Mouse (Mus musculus) gastrocnemius, adult 2 months (tissue): ENCODE results near the gene Foxn3. TPM values are rescaled to one million over a fixed set of nuclear protein-coding genes. Genes with fewer than 3 reads are reported as not detected.

Experiments used
- DNase-seq: peaks from one replicate; pipeline ENCODE4 v3.0.0; 2022
- H3K27ac ChIP-seq: fragments of 200-600 bp; 2 replicates; pipeline ENCODE4 v1.8.1; 2022; ENCODE audit warnings: mild to moderate bottlenecking
- H3K4me3 ChIP-seq: fragments of 200-600 bp; 2 replicates; pipeline ENCODE4 v1.8.1; 2022; ENCODE audit warnings: mild to moderate bottlenecking, moderate library complexity
- CTCF ChIP-seq: fragments of 200-600 bp; IDR thresholded peaks from 2 replicates; pipeline ENCODE4 v1.8.1; 2022; ENCODE audit warnings: antibody characterized with exemption, mild to moderate bottlenecking, moderate library complexity
- intact Hi-C: fragments of 180-260 bp; cut with DNase I; formaldehyde crosslinking; loops from one replicate; pipeline ENCODE4 v1.15.1; 2025
- total RNA-seq, 2 experiments: library from RNA; stranded (reverse); gene quantifications; 2 replicates each; pipeline ENCODE4 v1.2.3; 2021

Foxn3 gene
- total RNA-seq, 2 experiments from 2014 or later, result 190 to 201 TPM

DNA sequence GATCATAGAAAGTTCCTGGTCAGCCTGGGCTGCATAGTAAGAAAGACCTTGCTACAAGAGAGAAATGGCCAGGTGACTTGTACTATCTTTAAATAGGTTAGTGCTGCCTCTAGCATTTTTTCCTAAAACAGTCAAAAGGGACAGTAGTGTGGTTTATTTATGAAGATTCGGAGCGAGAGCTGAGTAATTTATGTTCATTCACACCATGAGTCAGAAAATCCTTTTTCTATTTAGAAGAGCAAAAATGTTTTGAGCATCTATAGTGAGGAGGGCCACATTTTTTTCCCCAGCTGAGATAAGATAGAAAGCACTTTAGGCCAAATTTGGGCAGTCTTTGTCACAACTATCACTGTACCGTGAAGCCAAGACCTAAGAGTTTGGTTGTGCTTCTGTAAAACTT, 24.0 kb upstream of the Foxn3 start:
- intact Hi-C loops, result no loop called here
- no peak overlapping the region for H3K27ac ChIP-seq
- no peak for TF ChIP-seq CTCF
- H3K4me3 ChIP-seq, result no peak overlapping the region
- DNase-seq, result no peak

GRCm38 (mm10) chr12:99579989-99580388, 16.6 kb upstream of the Foxn3 start:
- no peak for DNase-seq
- intact Hi-C loops, result no loop called here
- H3K4me3 ChIP-seq, result no peak overlapping the region
- H3K27ac ChIP-seq, result no peak overlapping the region
- no peak for TF ChIP-seq CTCF

- no peak for DNase-seq
- no peak overlapping the region for H3K4me3 ChIP-seq
- intact Hi-C loops, result no loop called here
- TF ChIP-seq CTCF, result no peak
- H3K27ac ChIP-seq, result no peak overlapping the region
Observed at GRCm38 (mm10) chr12:99576682-99577081, 13.3 kb upstream of the Foxn3 start.

- intact Hi-C loops, result loop anchor here (5.0 kb wide), 1 partner anchor 163 kb away; no protein-coding TSS in a partner anchor
- Histone ChIP-seq H3K27ac (no peak overlapping the region), H3K4me3 (0 out of 2 replicates have a peak overlapping the region, but pooled peaks have one; percentile 9)
- no peak for DNase-seq
- TF ChIP-seq CTCF, result no peak
Observed at GRCm38 (mm10) chr12:99574299-99574698, 10.9 kb upstream of the Foxn3 start.

- intact Hi-C loops, result loop anchor here (5.0 kb wide), 1 partner anchor 164 kb away; no protein-coding TSS in a partner anchor
- Histone ChIP-seq H3K27ac (no peak overlapping the region), H3K4me3 (no peak overlapping the region)
- DNase-seq, result no peak
- no peak for TF ChIP-seq CTCF
Observed at GRCm38 (mm10) chr12:99573036-99573435, 9.7 kb upstream of the Foxn3 start.

DNA sequence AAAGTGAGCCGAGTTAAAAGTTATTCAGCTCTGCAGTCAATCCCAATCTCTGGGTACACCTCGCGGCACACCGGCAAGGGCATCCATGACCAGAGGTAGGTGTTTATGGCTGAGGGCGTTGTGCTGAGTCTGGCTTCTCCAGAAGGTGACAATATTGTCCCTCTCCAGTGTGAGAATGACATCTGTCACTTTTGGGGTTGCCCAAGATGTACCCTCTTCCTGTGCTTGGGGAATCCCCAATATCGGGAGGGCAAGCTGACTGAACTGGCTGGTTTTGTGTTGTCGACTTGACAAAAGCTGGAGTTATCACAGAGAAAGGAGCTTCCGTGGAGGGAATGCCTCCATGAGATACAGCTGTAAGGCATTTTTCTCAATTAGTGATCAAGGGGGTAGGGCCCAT, 8.6 kb upstream of the Foxn3 start:
- H3K4me3 ChIP-seq, result no peak overlapping the region
- no peak for DNase-seq
- intact Hi-C loops, result loop anchor here (5.0 kb wide), 1 partner anchor 165 kb away; no protein-coding TSS in a partner anchor
- TF ChIP-seq CTCF, result no peak
- H3K27ac ChIP-seq, result no peak overlapping the region

DNA sequence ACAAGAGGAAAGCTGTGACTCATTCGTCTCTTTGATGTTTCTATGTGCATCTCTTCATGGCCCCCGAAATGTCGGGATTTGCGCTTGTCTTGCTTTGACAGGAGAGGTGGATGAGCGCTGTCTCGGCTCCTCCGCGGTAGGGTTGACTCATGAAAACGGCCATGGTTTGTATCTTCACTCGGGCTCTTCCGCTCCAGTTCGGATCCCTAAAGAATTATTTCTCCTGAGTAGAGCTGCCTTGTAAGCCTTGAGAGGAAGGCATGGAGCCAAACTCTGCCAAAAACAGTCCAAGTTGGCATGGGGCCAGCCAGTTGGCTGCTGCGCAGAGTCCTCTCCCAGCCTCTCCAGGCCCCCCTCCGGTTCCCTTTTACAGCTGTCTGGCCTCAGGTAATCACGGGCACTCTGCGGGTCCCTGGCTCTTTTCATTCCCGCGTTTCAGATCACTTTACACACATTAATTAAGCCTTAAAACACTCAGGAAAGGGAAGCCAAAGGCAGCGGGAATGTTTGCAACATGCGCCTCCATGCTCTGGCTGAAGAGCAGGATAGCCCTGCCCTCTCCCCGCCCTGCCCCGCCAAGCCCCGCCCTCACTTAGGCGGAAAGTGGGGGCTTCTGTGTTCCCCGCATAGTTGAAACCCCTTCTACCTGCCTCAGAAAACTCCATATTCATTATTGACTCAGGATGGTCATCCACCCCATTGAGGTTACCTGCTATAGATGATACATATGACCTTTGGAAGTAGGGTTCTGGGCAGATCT, 7.0 kb upstream of the Foxn3 start:
- H3K4me3 ChIP-seq, result peak overlapping the region; percentile 57
- peak; percentile 80 for DNase-seq
- no peak for TF ChIP-seq CTCF

DNA sequence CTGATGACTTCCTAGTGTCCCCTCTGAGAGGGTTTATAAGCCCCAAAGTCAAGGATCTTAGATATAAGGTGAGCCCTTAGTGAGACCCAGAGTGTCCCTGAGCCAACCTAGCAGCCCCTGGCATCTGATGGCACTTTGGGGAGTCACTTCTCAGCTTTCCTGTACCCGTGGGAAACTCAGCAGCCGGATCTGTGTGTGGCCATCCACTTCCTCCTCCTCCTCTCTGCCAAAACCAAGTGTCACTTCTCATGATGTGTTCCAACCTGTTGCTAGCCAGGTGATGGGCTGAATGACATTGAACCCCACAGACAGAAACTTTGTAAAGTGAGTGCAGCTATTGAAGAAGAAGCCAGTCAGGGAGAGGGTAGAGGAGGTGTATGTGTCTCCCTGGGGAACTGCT, 2.2 kb upstream of the Foxn3 start:
- intact Hi-C loops, result loop anchor here (5.0 to 10.0 kb wide), 2 partner anchors 42 to 269 kb away; no protein-coding TSS in a partner anchor
- H3K4me3 ChIP-seq, result no peak overlapping the region
- H3K27ac ChIP-seq, result no peak overlapping the region
- no peak for TF ChIP-seq CTCF
- no peak for DNase-seq

More for the DNA sequence above, 7.0 kb upstream of the Foxn3 start:
- peak overlapping the region; percentile 57; the same call in 1 of the 2 replicates for H3K27ac ChIP-seq
- intact Hi-C loops, result loop anchor here (5.0 kb wide), 1 partner anchor 167 kb away; no protein-coding TSS in a partner anchor

- peak; percentile 17 for DNase-seq
- intact Hi-C loops, result loop anchor here (5.0 to 10.0 kb wide), 5 partner anchors 158 to 467 kb away; no protein-coding TSS in a partner anchor
- peak overlapping the region; percentile 58 for H3K27ac ChIP-seq
- TF ChIP-seq CTCF, result no peak
- H3K4me3 ChIP-seq, result peak overlapping the region; percentile 97
Observed at GRCm38 (mm10) chr12:99564301-99564910, 1.0 kb upstream of the Foxn3 start.

- Histone ChIP-seq H3K4me3 (peak overlapping the region; percentile 97), H3K27ac (peak overlapping the region; percentile 97)
- DNase-seq, result peak; percentile 21
- TF ChIP-seq CTCF, result no peak
- intact Hi-C loops, result loop anchor here (2.0 to 10.0 kb wide), 6 partner anchors 66 to 466 kb away; no protein-coding TSS in a partner anchor
Observed at GRCm38 (mm10) chr12:99562867-99563189, 554 bp downstream of the Foxn3 start.

DNA sequence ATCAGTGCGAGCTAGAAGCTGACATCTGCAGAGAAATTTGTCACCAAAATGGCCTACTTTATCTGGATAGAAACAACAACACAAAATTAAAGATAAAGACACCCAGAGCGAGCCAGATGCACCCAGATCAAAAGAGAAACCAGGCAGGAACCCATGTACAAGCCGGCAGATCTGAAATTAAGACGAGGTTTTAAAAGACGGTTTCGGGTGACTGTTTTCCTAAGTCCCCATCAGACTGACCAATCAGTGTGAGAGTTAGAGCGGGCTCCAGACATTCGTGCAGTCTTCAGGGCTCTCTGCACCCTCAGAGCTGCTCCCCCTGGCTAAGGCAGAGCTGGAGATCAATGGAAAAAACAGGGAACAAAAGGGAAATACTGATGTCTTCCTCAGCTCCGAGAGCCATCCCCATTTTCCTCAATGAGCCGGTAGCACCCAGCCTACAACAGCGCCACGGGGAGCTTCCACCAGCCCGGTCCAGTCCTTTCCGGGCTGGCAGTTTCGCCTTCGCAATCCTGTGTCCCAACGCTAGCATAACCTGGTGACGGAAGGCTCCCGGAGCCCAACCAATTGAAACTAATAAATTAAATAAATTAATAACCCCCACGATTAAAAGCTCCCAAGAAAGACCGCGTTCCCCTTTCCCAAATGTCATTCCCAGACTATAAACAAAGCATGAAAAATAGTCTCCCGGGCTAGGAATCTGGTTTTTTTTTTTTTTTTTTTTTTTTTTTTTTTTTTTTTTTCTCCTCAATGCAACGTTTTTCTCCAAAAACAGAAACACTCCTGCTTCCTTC, 1.1 kb downstream of the Foxn3 start:
- peak; percentile 35 for TF ChIP-seq CTCF
- H3K4me3 ChIP-seq, result peak overlapping the region; percentile 97
- intact Hi-C loops, result loop anchor here (2.0 to 10.0 kb wide), 6 partner anchors 67 to 465 kb away; no protein-coding TSS in a partner anchor
- H3K27ac ChIP-seq, result peak overlapping the region; percentile 97
- peak; percentile 85 for DNase-seq

GRCm38 (mm10) chr12:99561333-99561766, 2.0 kb downstream of the Foxn3 start:
- TF ChIP-seq CTCF, result no peak
- H3K27ac ChIP-seq, result peak overlapping the region; percentile 97
- intact Hi-C loops, result loop anchor here (5.0 to 10.0 kb wide), 5 partner anchors 161 to 464 kb away; no protein-coding TSS in a partner anchor

More at GRCm38 (mm10) chr12:99561333-99561766, 2.0 kb downstream of the Foxn3 start:
- DNase-seq, result peak; percentile 30
- H3K4me3 ChIP-seq, result peak overlapping the region; percentile 97
